Mouse (Mus musculus): Measurements from ENCODE around the gene C87436.

- TF ChIP-seq CTCF (conservative IDR thresholded peaks at IDR 0.05; ENCODE audit: low read length): no peak
- TF ChIP-seq POU5F1 (IDR thresholded peaks at IDR 0.05; ENCODE audit: borderline replicate concordance, low read length): no peak
- TF ChIP-seq NANOG (IDR thresholded peaks at IDR 0.05; ENCODE audit: borderline replicate concordance, low read length): no peak
Observed at GRCm38 (mm10) chr6:86431531-86431930, 6.6 kb upstream of the C87436 start.
